In genomic region chr2:113848245-113849121, GRCm38 (mm10) we compare ENCODE assay signal across 8 mouse cellular contexts. TPM values are rescaled to one million over a fixed set of nuclear protein-coding genes. Genes with fewer than 3 reads are reported as not detected.
DNase-seq lines count a peak whose midpoint lies in the region; ATAC-seq and TF ChIP-seq lines count a peak whose summit lies in the region.

Gene Arhgap11a, minus strand, starts transcription at chr2:113848661.

- H3K4me2 ChIP-seq in hindbrain, postnatal 0 days (ENCODE audit: low read depth, low read length), result peak within 1 kb of the TSS; percentile 98

- H3K4me1 ChIP-seq in hindbrain, postnatal 0 days (ENCODE audit: insufficient read depth, low read length), result no peaks in the 10 kb centered on the region; the same call in 1 of the 2 replicates

- peak; percentile 84 for ATAC-seq in common myeloid progenitor, adult 5-6 weeks (replicated peaks; ENCODE audit: low read depth, poor library complexity, severe bottlenecking)
- ATAC-seq in hindbrain, postnatal 0 days, result peak; percentile 98
- ATAC-seq in megakaryocyte, adult 5-6 weeks (ENCODE audit: poor library complexity, severe bottlenecking), result peak; percentile 85

- no peaks in the 10 kb centered on the region for H3K27me3 ChIP-seq in hindbrain, postnatal 0 days (ENCODE audit: insufficient read depth, low read length)

- no peak for TF ChIP-seq CTCF in gastrocnemius, adult 2 months (IDR thresholded peaks at IDR 0.05)
- TF ChIP-seq CTCF in hindbrain, postnatal 0 days (IDR thresholded peaks at IDR 0.05; ENCODE audit: low read depth), result no peak
- TF ChIP-seq CTCF in left cerebral cortex, adult 2 months (IDR thresholded peaks at IDR 0.05), result no peak; the same call in 1 of the 2 replicates

- H3K36me3 ChIP-seq in hindbrain, postnatal 0 days (ENCODE audit: insufficient read depth, low read length), result no peaks in the 10 kb centered on the region

- no peaks in the 10 kb centered on the region for H3K9me3 ChIP-seq in hindbrain, postnatal 0 days (ENCODE audit: low read length)

- DNase-seq in ZHBTc4 (ENCODE audit: low read depth, low spot score), result peak; percentile 96
- DNase-seq in gastrocnemius, adult 2 months, result peak; percentile 90
- peak; percentile 98 for DNase-seq in hindbrain, postnatal 0 days (ENCODE audit: low spot score)
- DNase-seq in left cerebral cortex, adult 2 months (ENCODE audit: extremely low spot score in 1 of 2, low spot score in 2 of 2), result peak; percentile 85 to 86
- peak; percentile 91 for DNase-seq in right cerebral cortex, adult 2 months (ENCODE audit: low spot score in 2 of 2)
- DNase-seq in urinary bladder, postnatal 14 days (ENCODE audit: low spot score), result peak; percentile 90

- WGBS in hindbrain, postnatal 0 days, result under 1% methylated on average over 48 of the region's 48 CpGs

- peak within 1 kb of the TSS; percentile 94 for H3K4me3 ChIP-seq in gastrocnemius, adult 2 months
- peak within 1 kb of the TSS; percentile 81 for H3K4me3 ChIP-seq in hindbrain, postnatal 0 days (ENCODE audit: low read length)
- peak within 1 kb of the TSS; percentile 92 for H3K4me3 ChIP-seq in left cerebral cortex, adult 2 months

- peak within 1 kb of the TSS; percentile 99 for H3K27ac ChIP-seq in gastrocnemius, adult 2 months
- peak within 1 kb of the TSS; percentile 76 for H3K27ac ChIP-seq in hindbrain, postnatal 0 days
- peak within 1 kb of the TSS; percentile 98 for H3K27ac ChIP-seq in left cerebral cortex, adult 2 months

- intact Hi-C loops in gastrocnemius, adult 2 months (cut with DNase I), result loop anchor here (10.0 kb wide), 1 partner anchor 806 kb away; the partner anchor contains the start of gene Dph6
- intact Hi-C loops in left cerebral cortex, adult 2 months (cut with DNase I), result loop anchor here (2.0 kb wide), 1 partner anchor 20 kb away; the partner anchor contains the start of gene Scg5

- H3K9ac ChIP-seq in hindbrain, postnatal 0 days (replicated peaks; ENCODE audit: low read length), result peak within 1 kb of the TSS; percentile 53

RNA-seq across cellular contexts. Expression of gene Arhgap11a, which starts in this region (rescaled TPM):
- 40.6 and 55.4 TPM in 2 replicates for total RNA-seq in common myeloid progenitor, adult 5-6 weeks (2017)
- total RNA-seq in gastrocnemius, adult 2 months (2021), result 1 to 10 TPM in 1 of 2 experiments, under 1 TPM in 1; 0.86 to 1.0 TPM
- 1.8 and 2.2 TPM in 2 replicates for total RNA-seq in hindbrain, postnatal 0 days (2014; rRNA removed)
- polyA plus RNA-seq in hindbrain, postnatal 0 days (2015; fragmentation: Nextera tagmentation; extraction: Ambion mirVana), result 6.5 and 6.7 TPM in 2 replicates
- 1 to 10 TPM; 2.0 to 2.2 TPM for total RNA-seq in left cerebral cortex, adult 2 months (2021)
- 48.6 and 49.1 TPM in 2 replicates for total RNA-seq in megakaryocyte, adult 5-6 weeks (2015)
- 44.1 and 56.3 TPM in 2 replicates for total RNA-seq in megakaryocyte, adult 5-6 weeks (2017)

Comparison
In these comparisons a context has a peak if more than half of its experiments do, and no peak if none do; other contexts are left out.
1. Peak in every context shown above with its lines: DNase-seq, ATAC-seq, H3K4me3 ChIP-seq and H3K27ac ChIP-seq.
2. RNA of gene Arhgap11a (total RNA-seq): 40.6 to 55.4 TPM in common myeloid progenitor, adult 5-6 weeks and 44.1 to 56.3 TPM in megakaryocyte, adult 5-6 weeks; 2.0 to 2.2 TPM in left cerebral cortex, adult 2 months, 1.8 to 2.2 TPM in hindbrain, postnatal 0 days and 0.86 to 1.0 TPM in gastrocnemius, adult 2 months; every median in the first group is over 10 times any median in the second.